Mouse (Mus musculus) bone marrow macrophage, adult 2 months (primary cell): Measurements from ENCODE around the gene Ibsp.

Experiments
- CTCF ChIP-seq: IDR thresholded peaks from 2 replicates; pipeline ENCODE4 v1.5.1; 2012; ENCODE audit warnings: low read depth, mild to moderate bottlenecking, low read length, moderate library complexity
- POLR2A ChIP-seq: IDR thresholded peaks from 2 replicates; pipeline ENCODE4 v1.6.1; 2012; ENCODE audit warnings: mild to moderate bottlenecking, low read depth, low read length, borderline replicate concordance

- TF ChIP-seq CTCF (no peak), POLR2A (no peak)
Observed at GRCm38 (mm10) chr5:104251811-104252210, 47.2 kb upstream of the Ibsp start.
